Mouse (Mus musculus) liver, adult 2 months (tissue): ENCODE results near the gene Rhbdl3. TPM values are rescaled to one million over a fixed set of nuclear protein-coding genes. Genes with fewer than 3 reads are reported as not detected.

Source experiments
- DNase-seq: peaks from one replicate; pipeline ENCODE4 v3.0.0-alpha.2; 2011; ENCODE audit warnings: low read depth, low spot score; ENCODE audit errors: extremely low read depth
- H3K27ac ChIP-seq: fragments of 200-500 bp; replicated peaks from 2 replicates; pipeline ENCODE4 v1.5.1; 2012; ENCODE audit warnings: low read depth, mild to moderate bottlenecking, control low read depth, inconsistent platforms, low read length; ENCODE audit not compliant: insufficient read depth
- H3K27me3 ChIP-seq: fragments of 200-500 bp; 2 replicates; pipeline ENCODE4 v1.6.1; 2012; ENCODE audit warnings: mild to moderate bottlenecking, moderate library complexity, low read length, inconsistent platforms; ENCODE audit not compliant: control insufficient read depth, insufficient read depth
- H3K36me3 ChIP-seq: fragments of 200-500 bp; 2 replicates; pipeline ENCODE4 v1.6.1; 2012; ENCODE audit warnings: low read length, inconsistent platforms; ENCODE audit not compliant: control insufficient read depth, insufficient read depth
- H3K4me1 ChIP-seq: fragments of 200-500 bp; 2 replicates; pipeline ENCODE4 v1.6.1; 2011; ENCODE audit warnings: low read length; ENCODE audit not compliant: control insufficient read depth, insufficient read depth
- H3K4me3 ChIP-seq: fragments of 200-500 bp; 2 replicates; pipeline ENCODE4 v1.5.1; 2011; ENCODE audit warnings: low read depth, mild to moderate bottlenecking, control low read depth, low read length, moderate library complexity; ENCODE audit not compliant: insufficient read depth
- H3K79me2 ChIP-seq: fragments of 200-500 bp; 2 replicates; pipeline ENCODE4 v1.6.1; 2012; ENCODE audit warnings: inconsistent platforms, mild to moderate bottlenecking, low read length, moderate library complexity; ENCODE audit not compliant: control insufficient read depth, insufficient read depth
- H3K9ac ChIP-seq: fragments of 200-500 bp; 2 replicates; pipeline ENCODE4 v1.6.1; 2012; ENCODE audit warnings: low read depth, mild to moderate bottlenecking, control low read depth, inconsistent platforms, low read length
- CTCF ChIP-seq: fragments of 200-500 bp; IDR thresholded peaks from 2 replicates; pipeline ENCODE4 v1.5.1; 2011; ENCODE audit warnings: low read depth, low read length, control low read depth
- POLR2A ChIP-seq: fragments of 200-500 bp; IDR thresholded peaks from 2 replicates; pipeline ENCODE4 v1.6.1; 2011; ENCODE audit warnings: low read length, control low read depth; ENCODE audit not compliant: insufficient read depth; ENCODE audit errors: extremely low read depth
- WGBS: fragments of 180-500 bp; shearing (Covaris S2); methylation state at CpG from one replicate; pipeline ENCODE4 v1.1.7; 2018; 5-methylcytosine and 5-hydroxymethylcytosine counted together
- polyA plus RNA-seq: library from polyadenylated mRNA; depleted of rRNA; stranded (reverse); fragments of >200 nt; gene quantifications from 2 replicates; pipeline ENCODE4 v1.2.3, GENCODE M21; 2012
- total RNA-seq: library from RNA; depleted of rRNA; stranded (reverse); fragments of >200 nt; gene quantifications from 2 replicates; pipeline ENCODE4 v1.2.3, GENCODE M21; 2014

Rhbdl3 gene
- total and polyA plus RNA-seq, 2 experiments: 0.06 to 0.09 TPM

GRCm38 (mm10) chr11:80304846-80305245 lies 4.1 kb downstream of the Rhbdl3 start:
- H3K27me3 ChIP-seq: peaks cover 18% of the 10 kb centered on the region
- H3K9ac ChIP-seq: no peak overlapping the region
- H3K79me2 ChIP-seq: no peaks in the 10 kb centered on the region
- DNase-seq: no peak
- no peak overlapping the region for H3K27ac ChIP-seq
- no peak overlapping the region for H3K4me3 ChIP-seq
- peaks cover 11% of the 10 kb centered on the region for H3K4me1 ChIP-seq
- no peak for TF ChIP-seq CTCF
- no peak for TF ChIP-seq POLR2A
- H3K36me3 ChIP-seq: no peaks in the 10 kb centered on the region
- 80% methylated on average over 10 of the region's 10 CpGs for WGBS

GRCm38 (mm10) chr11:80308537-80308936 lies 7.8 kb downstream of the Rhbdl3 start:
- no peaks in the 10 kb centered on the region for H3K36me3 ChIP-seq
- H3K79me2 ChIP-seq: no peaks in the 10 kb centered on the region
- H3K9ac ChIP-seq: no peak overlapping the region
- H3K27me3 ChIP-seq: no peaks in the 10 kb centered on the region
- 55% methylated on average over 6 of the region's 6 CpGs for WGBS
- H3K27ac ChIP-seq: no peak overlapping the region
- H3K4me3 ChIP-seq: no peak overlapping the region
- no peak for TF ChIP-seq POLR2A
- TF ChIP-seq CTCF: no peak
- no peak for DNase-seq
- no peaks in the 10 kb centered on the region for H3K4me1 ChIP-seq

GRCm38 (mm10) chr11:80311271-80311670 lies 10.6 kb downstream of the Rhbdl3 start:
- Histone ChIP-seq H3K4me1 (no peaks in the 10 kb centered on the region), H3K27ac (no peak overlapping the region), H3K36me3 (no peaks in the 10 kb centered on the region), H3K9ac (no peak overlapping the region), H3K4me3 (no peak overlapping the region), H3K27me3 (no peaks in the 10 kb centered on the region), H3K79me2 (no peaks in the 10 kb centered on the region)
- DNase-seq: no peak
- TF ChIP-seq CTCF (no peak), POLR2A (no peak)
- WGBS: 75% methylated on average over 4 of the region's 4 CpGs

- no peak for DNase-seq
- Histone ChIP-seq H3K4me3 (no peak overlapping the region), H3K79me2 (no peaks in the 10 kb centered on the region), H3K27me3 (no peaks in the 10 kb centered on the region), H3K9ac (no peak overlapping the region), H3K36me3 (no peaks in the 10 kb centered on the region), H3K4me1 (no peaks in the 10 kb centered on the region), H3K27ac (no peak overlapping the region)
- WGBS: 58% methylated on average over 2 of the region's 2 CpGs
- no peak for TF ChIP-seq CTCF
- no peak for TF ChIP-seq POLR2A
Observed at GRCm38 (mm10) chr11:80312049-80312448, 11.3 kb downstream of the Rhbdl3 start.

- WGBS: 21% methylated on average over 6 of the region's 6 CpGs
- no peak for DNase-seq
- Histone ChIP-seq H3K4me3 (no peak overlapping the region), H3K79me2 (no peaks in the 10 kb centered on the region), H3K36me3 (no peaks in the 10 kb centered on the region), H3K27me3 (no peaks in the 10 kb centered on the region), H3K27ac (no peak overlapping the region), H3K4me1 (no peaks in the 10 kb centered on the region), H3K9ac (no peak overlapping the region)
- TF ChIP-seq POLR2A: no peak
- no peak for TF ChIP-seq CTCF
Observed at GRCm38 (mm10) chr11:80312565-80312964, 11.9 kb downstream of the Rhbdl3 start.

GRCm38 (mm10) chr11:80313462-80313861 lies 12.8 kb downstream of the Rhbdl3 start:
- Histone ChIP-seq H3K9ac (no peak overlapping the region), H3K4me3 (no peak overlapping the region), H3K36me3 (no peaks in the 10 kb centered on the region), H3K79me2 (no peaks in the 10 kb centered on the region), H3K27me3 (no peaks in the 10 kb centered on the region), H3K4me1 (no peaks in the 10 kb centered on the region), H3K27ac (no peak overlapping the region)
- WGBS: 72% methylated on average over 1 of the region's 1 CpGs
- DNase-seq: no peak
- TF ChIP-seq POLR2A: no peak
- TF ChIP-seq CTCF: no peak
